Comparison of ENCODE assay signal across 8 mouse cellular contexts in genomic region chr2:74715504-74716241, GRCm38 (mm10). TPM values are rescaled to one million over a fixed set of nuclear protein-coding genes. Genes with fewer than 3 reads are reported as not detected.
DNase-seq lines count a peak whose midpoint lies in the region; ATAC-seq and TF ChIP-seq lines count a peak whose summit lies in the region.

No protein-coding gene starts in this region.

- 2% methylated on average over 26 of the region's 26 CpGs for WGBS in embryonic facial prominence, embryonic 12.5 days
- WGBS in limb, embryonic 12.5 days, result 2% methylated on average over 26 of the region's 26 CpGs
- 2% methylated on average over 26 of the region's 26 CpGs for WGBS in midbrain, embryonic 15.5 days
- WGBS in stomach, postnatal 0 days, result 4% methylated on average over 26 of the region's 26 CpGs

- H3K4me2 ChIP-seq in embryonic facial prominence, embryonic 12.5 days (replicated peaks), result peak overlapping the region; percentile 47
- H3K4me2 ChIP-seq in limb, embryonic 12.5 days, result peak overlapping the region; percentile 75
- H3K4me2 ChIP-seq in midbrain, embryonic 15.5 days, result peak overlapping the region; percentile 39
- H3K4me2 ChIP-seq in stomach, postnatal 0 days (replicated peaks; ENCODE audit: low read depth), result peak overlapping the region; percentile 48

- peak; percentile 54; the same call in 1 of the 2 replicates for ATAC-seq in embryonic facial prominence, embryonic 12.5 days (ENCODE audit: insufficient number of reproducible peaks, insufficient read depth, low FRiP score, low TSS enrichment)
- ATAC-seq in limb, embryonic 12.5 days (ENCODE audit: insufficient number of reproducible peaks, insufficient read depth, low FRiP score, low TSS enrichment, low read depth), result 0 out of 2 replicates have a peak, but pooled peaks have one; percentile 53
- ATAC-seq in midbrain, embryonic 15.5 days (replicated peaks), result no peak; the same call in 1 of the 2 replicates
- ATAC-seq in stomach, postnatal 0 days (ENCODE audit: low FRiP score, low TSS enrichment), result peak; percentile 78

- no peak overlapping the region for H3K27ac ChIP-seq in embryonic facial prominence, embryonic 12.5 days
- H3K27ac ChIP-seq in limb, embryonic 12.5 days, result no peak overlapping the region
- no peak overlapping the region for H3K27ac ChIP-seq in midbrain, embryonic 15.5 days
- H3K27ac ChIP-seq in stomach, postnatal 0 days (replicated peaks), result no peak overlapping the region

- peak overlapping the region; percentile 21 for H3K4me3 ChIP-seq in embryonic facial prominence, embryonic 12.5 days
- peak overlapping the region; percentile 22 for H3K4me3 ChIP-seq in limb, embryonic 12.5 days (replicated peaks)
- H3K4me3 ChIP-seq in midbrain, embryonic 15.5 days, result no peak overlapping the region
- H3K4me3 ChIP-seq in stomach, postnatal 0 days (ENCODE audit: low read depth, low read length), result no peak overlapping the region

- H3K27me3 ChIP-seq in embryonic facial prominence, embryonic 12.5 days, result peaks cover 96% of the 10 kb centered on the region
- H3K27me3 ChIP-seq in limb, embryonic 12.5 days, result peaks cover 83% of the 10 kb centered on the region
- peaks cover 96% of the 10 kb centered on the region for H3K27me3 ChIP-seq in midbrain, embryonic 15.5 days (replicated peaks)
- H3K27me3 ChIP-seq in stomach, postnatal 0 days (ENCODE audit: control insufficient read depth, insufficient read depth, low read length), result peaks cover 17% of the 10 kb centered on the region; the same call in 1 of the 2 replicates

- no peaks in the 10 kb centered on the region for H3K36me3 ChIP-seq in embryonic facial prominence, embryonic 12.5 days
- H3K36me3 ChIP-seq in limb, embryonic 12.5 days, result no peaks in the 10 kb centered on the region
- no peaks in the 10 kb centered on the region for H3K36me3 ChIP-seq in midbrain, embryonic 15.5 days (replicated peaks)
- H3K36me3 ChIP-seq in stomach, postnatal 0 days (ENCODE audit: control insufficient read depth, insufficient read depth, low read length), result no peaks in the 10 kb centered on the region

- peak; percentile 92 for DNase-seq in A20 (ENCODE audit: low read depth, low spot score)
- peak; percentile 97 for DNase-seq in adrenal gland, postnatal 10 days
- peak; percentile 66 to 74 for DNase-seq in heart, adult 9 months (ENCODE audit: low spot score in 2 of 2)
- peak; percentile 89 to 92 for DNase-seq in kidney, adult 8-10 months
- peak; percentile 85 for DNase-seq in stomach, postnatal 0 days (ENCODE audit: low spot score)

- no peak for TF ChIP-seq EP300 in stomach, postnatal 0 days (optimal IDR thresholded peaks at IDR 0.05)

- no peak overlapping the region for H3K9ac ChIP-seq in embryonic facial prominence, embryonic 12.5 days
- H3K9ac ChIP-seq in limb, embryonic 12.5 days (replicated peaks), result no peak overlapping the region
- no peak overlapping the region for H3K9ac ChIP-seq in midbrain, embryonic 15.5 days
- no peak overlapping the region for H3K9ac ChIP-seq in stomach, postnatal 0 days (ENCODE audit: low read length)

- H3K4me1 ChIP-seq in embryonic facial prominence, embryonic 12.5 days, result no peaks in the 10 kb centered on the region
- H3K4me1 ChIP-seq in limb, embryonic 12.5 days (replicated peaks), result peaks cover 43% of the 10 kb centered on the region
- peaks cover 6% of the 10 kb centered on the region for H3K4me1 ChIP-seq in midbrain, embryonic 15.5 days
- no peaks in the 10 kb centered on the region for H3K4me1 ChIP-seq in stomach, postnatal 0 days (replicated peaks; ENCODE audit: control insufficient read depth, insufficient read depth)

- peak; percentile 94 for TF ChIP-seq CTCF in stomach, postnatal 0 days (IDR thresholded peaks at IDR 0.05; ENCODE audit: low read depth)

- H3K9me3 ChIP-seq in embryonic facial prominence, embryonic 12.5 days, result no peaks in the 10 kb centered on the region
- no peaks in the 10 kb centered on the region for H3K9me3 ChIP-seq in limb, embryonic 12.5 days
- no peaks in the 10 kb centered on the region for H3K9me3 ChIP-seq in midbrain, embryonic 15.5 days
- no peaks in the 10 kb centered on the region for H3K9me3 ChIP-seq in stomach, postnatal 0 days (ENCODE audit: control insufficient read depth, low read length)

RNA-seq across cellular contexts. Expression of gene Hoxd4, which starts 3.9 kb away (rescaled TPM):
- 10 to 100 TPM in 1 of 2 experiments, 1 to 10 TPM in 1; 7.0 to 18.8 TPM for total RNA-seq in adrenal gland, postnatal 10 days (2021)
- 0.14 and 0.25 TPM in 2 replicates for polyA plus RNA-seq in embryonic facial prominence, embryonic 12.5 days (2016; fragmentation: Nextera tagmentation; extraction: Ambion mirVana)
- polyA plus RNA-seq in limb, embryonic 12.5 days (2016; fragmentation: Nextera tagmentation; extraction: Ambion mirVana), result 0.55 and 0.78 TPM in 2 replicates
- not detected in 2 replicates for polyA plus RNA-seq in midbrain, embryonic 15.5 days (2015; fragmentation: Nextera tagmentation; extraction: Ambion mirVana)
- polyA plus RNA-seq in stomach, postnatal 0 days (2015; fragmentation: Nextera tagmentation; extraction: Ambion mirVana), result 0.08 and 0.19 TPM in 2 replicates

RNA-seq across cellular contexts. Expression of gene Hoxd3, which starts 3.9 kb away (rescaled TPM):
- total RNA-seq in adrenal gland, postnatal 10 days (2021), result under 1 TPM; 0.33 to 0.42 TPM
- polyA plus RNA-seq in embryonic facial prominence, embryonic 12.5 days (2016; fragmentation: Nextera tagmentation; extraction: Ambion mirVana), result 1.5 and 2.4 TPM in 2 replicates
- 1.4 and 1.5 TPM in 2 replicates for polyA plus RNA-seq in limb, embryonic 12.5 days (2016; fragmentation: Nextera tagmentation; extraction: Ambion mirVana)
- 0.09 and 0.21 TPM in 2 replicates for polyA plus RNA-seq in midbrain, embryonic 15.5 days (2015; fragmentation: Nextera tagmentation; extraction: Ambion mirVana)
- polyA plus RNA-seq in stomach, postnatal 0 days (2015; fragmentation: Nextera tagmentation; extraction: Ambion mirVana), result 1.3 and 1.5 TPM in 2 replicates

RNA-seq across cellular contexts. Expression of gene Gm28230, which starts 10.9 kb away (rescaled TPM):
- total RNA-seq in adrenal gland, postnatal 10 days (2021), result 1 to 10 TPM in 1 of 2 experiments, under 1 TPM in 1; 0.69 to 1.7 TPM
- 0.13 TPM in 1 of 2 replicates, not detected in the other for polyA plus RNA-seq in embryonic facial prominence, embryonic 12.5 days (2016; fragmentation: Nextera tagmentation; extraction: Ambion mirVana)
- polyA plus RNA-seq in limb, embryonic 12.5 days (2016; fragmentation: Nextera tagmentation; extraction: Ambion mirVana), result 0.38 and 0.51 TPM in 2 replicates
- not detected in 2 replicates for polyA plus RNA-seq in midbrain, embryonic 15.5 days (2015; fragmentation: Nextera tagmentation; extraction: Ambion mirVana)
- polyA plus RNA-seq in stomach, postnatal 0 days (2015; fragmentation: Nextera tagmentation; extraction: Ambion mirVana), result not detected in 2 replicates

RNA-seq across cellular contexts. Expression of gene Hoxd8, which starts 11.3 kb away (rescaled TPM):
- 10 to 100 TPM; 25.0 to 26.2 TPM for total RNA-seq in adrenal gland, postnatal 10 days (2021)
- 1.6 and 2.6 TPM in 2 replicates for polyA plus RNA-seq in embryonic facial prominence, embryonic 12.5 days (2016; fragmentation: Nextera tagmentation; extraction: Ambion mirVana)
- 7.5 and 7.8 TPM in 2 replicates for polyA plus RNA-seq in limb, embryonic 12.5 days (2016; fragmentation: Nextera tagmentation; extraction: Ambion mirVana)
- polyA plus RNA-seq in midbrain, embryonic 15.5 days (2015; fragmentation: Nextera tagmentation; extraction: Ambion mirVana), result 0.08 and 0.10 TPM in 2 replicates
- polyA plus RNA-seq in stomach, postnatal 0 days (2015; fragmentation: Nextera tagmentation; extraction: Ambion mirVana), result 1.3 TPM in 2 replicates

RNA-seq across cellular contexts. Expression of gene Hoxd9, which starts 18.1 kb away (rescaled TPM):
- 1 to 10 TPM; 4.6 TPM for total RNA-seq in adrenal gland, postnatal 10 days (2021)
- 0.37 and 0.72 TPM in 2 replicates for polyA plus RNA-seq in embryonic facial prominence, embryonic 12.5 days (2016; fragmentation: Nextera tagmentation; extraction: Ambion mirVana)
- polyA plus RNA-seq in limb, embryonic 12.5 days (2016; fragmentation: Nextera tagmentation; extraction: Ambion mirVana), result 17.8 and 19.2 TPM in 2 replicates
- not detected in 2 replicates for polyA plus RNA-seq in midbrain, embryonic 15.5 days (2015; fragmentation: Nextera tagmentation; extraction: Ambion mirVana)
- 0.31 and 0.34 TPM in 2 replicates for polyA plus RNA-seq in stomach, postnatal 0 days (2015; fragmentation: Nextera tagmentation; extraction: Ambion mirVana)

Comparison
In these comparisons a context has a peak if more than half of its experiments do, and no peak if none do; other contexts are left out.
1. H3K4me3 ChIP-seq: peak in embryonic facial prominence, embryonic 12.5 days (single experiment) and limb, embryonic 12.5 days (single experiment); none in midbrain, embryonic 15.5 days (single experiment) and stomach, postnatal 0 days (single experiment).
2. Peak in every context shown above with its lines, with median percentiles within 50 percentile points of each other: DNase-seq and H3K4me2 ChIP-seq.